Comparison of ENCODE assay signal across 1 mouse cellular context in genomic region chr9:59605967-59606366, GRCm38 (mm10).
TF ChIP-seq lines count a peak whose summit lies in the region.

No protein-coding gene starts in this region.

TF ChIP-seq in MEL, 35 proteins besides CTCF, POLR2A, EP300 and RAD21:
- TF ChIP-seq RCOR1 (IDR thresholded peaks at IDR 0.05; ENCODE audit: low read depth, low read length) (no peak), SMC3 (IDR thresholded peaks at IDR 0.05; ENCODE audit: low read depth, low read length) (peak; percentile 13; the same call in 1 of the 2 replicates)
